Mouse (Mus musculus): Measurements from ENCODE around the gene Nfyc. TPM values are rescaled to one million over a fixed set of nuclear protein-coding genes. Genes with fewer than 3 reads are reported as not detected.

Nfyc gene
- polyA plus RNA-seq, 1 experiment = not detected

DNA sequence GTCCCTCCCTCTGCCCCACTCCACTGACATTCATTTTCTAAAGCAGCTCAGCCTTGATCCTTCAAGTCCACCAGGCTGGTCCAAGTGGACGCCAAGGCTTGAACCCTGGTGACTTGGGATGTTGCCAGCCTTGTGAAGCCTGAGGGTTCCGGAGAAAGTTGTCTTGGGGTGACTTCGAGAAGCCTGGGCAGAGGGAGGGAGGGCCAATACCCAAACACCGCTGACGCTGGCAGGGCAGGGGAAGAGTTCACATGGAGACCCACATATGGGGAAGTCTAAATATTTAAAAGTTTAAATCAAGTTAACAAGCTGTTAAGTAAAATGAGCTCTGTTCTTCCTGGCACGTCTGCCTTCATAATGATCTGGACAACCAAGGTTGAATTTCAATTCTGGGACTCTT lies 98.6 kb downstream of the Nfyc start:
- peaks cover 19% of the 10 kb centered on the region for H3K4me1 ChIP-seq (ENCODE audit: control insufficient read depth, insufficient read depth, low read length)
- no peak overlapping the region for H3K4me3 ChIP-seq (ENCODE audit: insufficient read depth, low read depth, low read length)
- no peak overlapping the region for H3K27ac ChIP-seq (ENCODE audit: insufficient read depth, low read depth, low read length)
- WGBS = 87% methylated on average over 6 of the region's 6 CpGs
- TF ChIP-seq CTCF (IDR thresholded peaks at IDR 0.05; ENCODE audit: insufficient read depth, low read depth, low read length) (no peak), POLR2A (IDR thresholded peaks at IDR 0.05; ENCODE audit: insufficient read depth, low read depth, low read length) (no peak)

DNA sequence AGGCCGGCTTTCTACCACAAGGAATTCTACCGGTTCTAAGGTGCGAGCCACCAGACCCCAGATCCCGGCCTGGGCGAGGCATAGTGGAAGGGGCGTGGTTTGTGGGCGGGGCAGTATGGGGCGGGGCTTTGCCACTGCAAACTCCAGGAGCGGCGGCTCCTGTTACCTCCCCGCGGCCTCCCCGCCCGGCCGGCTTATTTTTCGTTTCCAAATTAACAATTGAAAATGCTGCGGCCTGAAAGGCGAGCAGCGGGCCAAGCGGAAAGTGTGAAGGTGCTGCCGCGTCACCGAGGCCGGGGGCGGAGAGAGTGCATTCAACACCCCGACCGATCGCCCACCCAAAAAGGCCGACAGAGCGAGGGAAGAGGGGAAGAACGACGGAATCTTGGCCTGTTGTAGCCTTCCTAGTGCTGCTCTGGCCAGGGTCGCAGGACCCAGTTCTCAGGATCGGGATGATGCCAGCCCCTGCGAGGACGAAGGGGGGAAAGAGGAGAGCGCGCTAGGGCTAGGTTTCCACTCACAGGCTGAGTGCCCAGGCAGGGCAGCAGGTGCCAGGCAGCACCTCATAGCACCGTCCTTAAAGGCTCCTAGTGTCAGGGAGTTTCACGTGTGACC lies 100.2 kb downstream of the Nfyc start:
- WGBS = 2% methylated on average over 40 of the region's 40 CpGs
- Histone ChIP-seq H3K4me1 (ENCODE audit: control insufficient read depth, insufficient read depth, low read length) (peaks cover 20% of the 10 kb centered on the region), H3K4me3 (ENCODE audit: insufficient read depth, low read depth, low read length) (peak overlapping the region; percentile 44), H3K27ac (ENCODE audit: insufficient read depth, low read depth, low read length) (no peak overlapping the region)
- TF ChIP-seq CTCF (IDR thresholded peaks at IDR 0.05; ENCODE audit: insufficient read depth, low read depth, low read length) (no peak), POLR2A (IDR thresholded peaks at IDR 0.05; ENCODE audit: insufficient read depth, low read depth, low read length) (no peak)

DNA sequence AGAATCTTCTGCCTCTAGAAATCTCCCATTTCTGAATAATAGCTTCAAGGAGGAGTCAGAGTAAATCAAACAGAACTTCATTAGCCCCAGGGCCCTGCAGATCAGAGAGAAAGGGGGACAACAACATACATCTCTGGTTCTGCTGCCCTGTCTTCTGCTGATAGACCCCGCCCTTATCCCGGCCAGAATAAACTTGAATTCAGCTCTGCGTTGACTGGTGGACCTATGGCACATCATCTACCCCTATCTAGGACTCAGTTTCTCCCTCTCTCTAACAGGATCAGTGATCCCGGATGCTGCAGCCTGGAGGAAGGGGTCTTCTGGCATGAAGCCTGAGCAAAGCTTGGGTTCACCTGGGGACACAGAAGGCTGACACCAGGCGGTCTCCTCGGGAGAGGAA lies 100.8 kb downstream of the Nfyc start:
- WGBS = 44% methylated on average over 6 of the region's 6 CpGs
- TF ChIP-seq POLR2A (IDR thresholded peaks at IDR 0.05; ENCODE audit: insufficient read depth, low read depth, low read length) (no peak), CTCF (IDR thresholded peaks at IDR 0.05; ENCODE audit: insufficient read depth, low read depth, low read length) (no peak)
- Histone ChIP-seq H3K27ac (ENCODE audit: insufficient read depth, low read depth, low read length) (no peak overlapping the region), H3K4me3 (ENCODE audit: insufficient read depth, low read depth, low read length) (no peak overlapping the region), H3K4me1 (ENCODE audit: control insufficient read depth, insufficient read depth, low read length) (peaks cover 24% of the 10 kb centered on the region)

DNA sequence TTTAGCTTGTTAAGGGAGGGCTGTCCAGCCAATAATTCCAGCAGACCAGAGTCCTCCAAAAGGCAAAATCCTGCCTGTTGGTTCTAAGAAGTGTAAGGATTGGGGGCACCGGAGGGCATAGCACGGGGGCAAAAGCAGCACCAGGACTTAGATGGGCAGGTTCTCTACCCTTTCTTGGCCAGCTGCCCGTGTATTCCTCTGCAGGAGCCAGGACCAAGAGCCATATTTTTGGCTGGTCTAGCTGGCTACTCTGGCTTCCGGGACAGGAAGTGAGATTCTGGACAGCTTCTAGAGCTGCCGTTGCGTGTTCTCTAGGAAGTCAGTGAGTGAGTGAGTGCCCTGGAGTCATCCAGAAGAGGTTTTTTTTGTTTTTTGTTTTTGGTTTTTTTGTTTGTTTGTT lies 101.2 kb downstream of the Nfyc start:
- 83% methylated on average over 6 of the region's 6 CpGs for WGBS
- peaks cover 24% of the 10 kb centered on the region for H3K4me1 ChIP-seq (ENCODE audit: control insufficient read depth, insufficient read depth, low read length)
- TF ChIP-seq POLR2A (IDR thresholded peaks at IDR 0.05; ENCODE audit: insufficient read depth, low read depth, low read length) = no peak
- TF ChIP-seq CTCF (IDR thresholded peaks at IDR 0.05; ENCODE audit: insufficient read depth, low read depth, low read length) = no peak
- H3K4me3 ChIP-seq (ENCODE audit: insufficient read depth, low read depth, low read length) = no peak overlapping the region
- H3K27ac ChIP-seq (ENCODE audit: insufficient read depth, low read depth, low read length) = no peak overlapping the region

DNA sequence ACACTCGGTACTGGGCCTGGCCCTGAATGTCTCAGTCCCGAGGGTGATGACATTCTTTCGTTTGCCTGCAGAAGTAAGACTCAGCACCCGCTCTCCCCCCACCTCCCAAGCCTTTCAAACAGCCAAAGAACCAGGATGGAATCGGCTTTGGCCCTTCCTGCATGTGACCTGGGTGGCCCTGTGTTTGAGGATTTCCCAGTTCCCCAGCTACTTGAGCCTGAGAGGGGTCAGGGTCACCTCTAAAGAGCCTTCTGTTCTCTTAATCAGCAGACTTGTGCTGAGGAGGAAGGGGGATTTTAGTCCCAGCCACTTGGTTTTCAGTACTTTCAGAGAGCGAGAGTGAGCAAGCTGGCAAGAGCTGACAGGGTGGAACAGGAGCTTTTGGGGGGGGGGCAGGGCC lies 101.9 kb downstream of the Nfyc start:
- H3K27ac ChIP-seq (ENCODE audit: insufficient read depth, low read depth, low read length) = no peak overlapping the region
- WGBS = 82% methylated on average over 6 of the region's 6 CpGs
- H3K4me3 ChIP-seq (ENCODE audit: insufficient read depth, low read depth, low read length) = no peak overlapping the region
- H3K4me1 ChIP-seq (ENCODE audit: control insufficient read depth, insufficient read depth, low read length) = peaks cover 24% of the 10 kb centered on the region
- TF ChIP-seq CTCF (IDR thresholded peaks at IDR 0.05; ENCODE audit: insufficient read depth, low read depth, low read length) (no peak), POLR2A (IDR thresholded peaks at IDR 0.05; ENCODE audit: insufficient read depth, low read depth, low read length) (no peak)

DNA sequence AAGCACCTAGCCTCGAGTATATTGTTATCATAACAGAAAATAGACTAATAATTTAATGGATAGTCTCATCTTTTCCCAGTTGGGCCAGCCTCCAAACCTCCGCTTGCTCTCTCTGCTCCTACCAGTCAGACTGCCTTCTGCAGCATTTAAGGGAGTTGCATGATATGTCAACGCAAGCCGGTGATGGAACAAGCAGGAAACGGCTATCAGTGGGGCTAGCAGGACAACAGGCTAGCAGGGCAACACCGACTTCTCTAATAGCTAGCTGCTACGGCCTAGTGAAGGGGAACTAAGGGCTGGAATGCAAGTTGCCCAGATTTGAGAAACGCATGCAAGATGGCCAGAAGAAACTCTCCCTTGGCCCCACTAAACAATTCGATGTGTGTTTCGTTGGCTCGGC lies 103.5 kb downstream of the Nfyc start:
- Histone ChIP-seq H3K27ac (ENCODE audit: insufficient read depth, low read depth, low read length) (no peak overlapping the region), H3K4me3 (ENCODE audit: insufficient read depth, low read depth, low read length) (no peak overlapping the region), H3K4me1 (ENCODE audit: control insufficient read depth, insufficient read depth, low read length) (peaks cover 14% of the 10 kb centered on the region)
- TF ChIP-seq POLR2A (IDR thresholded peaks at IDR 0.05; ENCODE audit: insufficient read depth, low read depth, low read length) = no peak
- TF ChIP-seq CTCF (IDR thresholded peaks at IDR 0.05; ENCODE audit: insufficient read depth, low read depth, low read length) = no peak
- 83% methylated on average over 11 of the region's 11 CpGs for WGBS

DNA sequence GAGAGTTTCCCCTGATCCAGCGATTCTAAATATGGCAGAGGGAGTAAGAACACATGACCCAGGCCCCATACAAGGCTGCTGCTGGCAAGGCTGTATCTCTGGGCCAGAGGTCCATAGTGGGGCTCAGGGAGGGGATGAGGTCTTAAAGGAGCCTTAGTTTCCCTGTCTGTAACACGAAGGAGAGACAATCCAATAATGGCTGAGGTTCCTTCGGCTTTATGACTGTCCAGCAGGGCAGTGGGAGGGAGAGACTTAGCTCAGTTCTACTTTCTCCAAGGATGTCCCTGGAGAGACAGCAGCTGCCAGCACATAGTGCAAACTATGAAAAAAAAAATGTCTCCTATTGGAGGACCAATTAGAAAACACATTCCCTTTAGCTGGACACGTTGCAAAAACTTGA lies 105.2 kb downstream of the Nfyc start:
- TF ChIP-seq CTCF (IDR thresholded peaks at IDR 0.05; ENCODE audit: insufficient read depth, low read depth, low read length) (no peak), POLR2A (IDR thresholded peaks at IDR 0.05; ENCODE audit: insufficient read depth, low read depth, low read length) (no peak)
- no peak overlapping the region for H3K4me3 ChIP-seq (ENCODE audit: insufficient read depth, low read depth, low read length)
- WGBS = 66% methylated on average over 4 of the region's 4 CpGs
- peaks cover 8% of the 10 kb centered on the region for H3K4me1 ChIP-seq (ENCODE audit: control insufficient read depth, insufficient read depth, low read length)
- H3K27ac ChIP-seq (ENCODE audit: insufficient read depth, low read depth, low read length) = no peak overlapping the region

DNA sequence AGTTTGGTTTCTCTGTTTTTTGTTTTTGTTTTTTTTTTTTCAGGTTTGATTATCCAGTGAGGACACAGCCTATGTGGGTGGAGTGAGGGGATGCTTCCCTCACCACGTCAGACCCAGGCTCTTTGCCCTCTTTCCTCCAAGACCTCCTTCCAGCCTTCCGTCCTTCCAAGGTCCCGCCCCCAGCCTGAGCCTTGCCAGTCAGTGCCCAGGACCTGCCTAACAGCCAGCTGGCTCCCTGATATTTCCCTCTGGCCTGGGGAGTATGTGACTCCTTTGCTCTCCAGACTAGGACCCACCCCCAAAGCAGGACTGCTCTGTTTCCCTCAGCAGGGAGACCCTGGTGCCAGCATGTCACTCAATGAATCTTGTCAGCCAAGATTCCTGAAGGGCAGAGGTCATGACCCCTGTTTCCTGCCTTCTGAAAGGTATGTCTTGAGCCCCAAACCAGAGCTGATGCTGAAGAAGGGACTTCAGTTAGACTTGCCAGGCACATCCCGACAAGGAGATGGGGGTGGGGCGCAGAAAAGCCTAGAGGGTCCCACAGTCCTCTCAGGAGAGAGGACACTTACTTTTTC lies 105.8 kb downstream of the Nfyc start:
- Histone ChIP-seq H3K4me3 (ENCODE audit: insufficient read depth, low read depth, low read length) (no peak overlapping the region), H3K4me1 (ENCODE audit: control insufficient read depth, insufficient read depth, low read length) (0 out of 2 replicates have a peak, but pooled peaks cover 4% of the 10 kb centered on the region), H3K27ac (ENCODE audit: insufficient read depth, low read depth, low read length) (no peak overlapping the region)
- TF ChIP-seq POLR2A (IDR thresholded peaks at IDR 0.05; ENCODE audit: insufficient read depth, low read depth, low read length) = no peak
- WGBS = 53% methylated on average over 5 of the region's 5 CpGs

DNA sequence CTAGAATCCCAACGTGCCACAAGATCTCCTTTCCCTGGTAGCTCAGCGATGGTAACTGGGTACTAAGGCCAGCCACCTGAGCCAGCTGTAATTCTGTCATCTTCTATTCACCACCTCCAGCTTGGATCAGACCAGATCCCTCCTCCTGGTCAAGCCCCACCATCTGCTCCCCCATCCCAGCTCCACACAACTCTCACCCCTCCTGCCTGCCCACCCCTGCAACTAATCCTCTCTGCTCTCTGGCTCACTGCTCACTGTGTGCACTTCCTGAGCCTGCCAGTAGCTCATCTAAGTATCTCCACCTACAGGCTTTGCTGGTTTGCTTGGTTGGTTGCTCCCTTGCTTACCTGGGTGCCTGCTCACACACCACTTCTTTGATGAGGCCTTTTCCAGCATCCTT lies 109.8 kb downstream of the Nfyc start:
- no peak for TF ChIP-seq CTCF (IDR thresholded peaks at IDR 0.05; ENCODE audit: insufficient read depth, low read depth, low read length)
- TF ChIP-seq POLR2A (IDR thresholded peaks at IDR 0.05; ENCODE audit: insufficient read depth, low read depth, low read length) = no peak
- H3K27ac ChIP-seq (ENCODE audit: insufficient read depth, low read depth, low read length) = no peak overlapping the region
- peaks cover 16% of the 10 kb centered on the region for H3K4me1 ChIP-seq (ENCODE audit: control insufficient read depth, insufficient read depth, low read length)
- no peak overlapping the region for H3K4me3 ChIP-seq (ENCODE audit: insufficient read depth, low read depth, low read length)
- WGBS = 77% methylated on average over 2 of the region's 2 CpGs

Data from olfactory bulb, adult 2 months (tissue).